Mouse (Mus musculus) embryonic fibroblast, embryonic 13.5 days (primary cell): Measurements from ENCODE around the gene Car2. TPM values are rescaled to one million over a fixed set of nuclear protein-coding genes. Genes with fewer than 3 reads are reported as not detected.

ENCODE experiments used
- H3K27ac ChIP-seq: 2 replicates; pipeline ENCODE4 v1.5.1; 2012; ENCODE audit warnings: low read length, control low read depth, inconsistent platforms; ENCODE audit not compliant: insufficient read depth
- H3K4me1 ChIP-seq: 2 replicates; pipeline ENCODE4 v1.6.1; 2011; ENCODE audit warnings: low read length; ENCODE audit not compliant: control insufficient read depth, insufficient read depth
- H3K4me3 ChIP-seq: 2 replicates; pipeline ENCODE4 v1.5.1; 2011; ENCODE audit warnings: mild to moderate bottlenecking, control low read depth, low read length; ENCODE audit not compliant: insufficient read depth
- CTCF ChIP-seq: IDR thresholded peaks from 2 replicates; pipeline ENCODE4 v1.5.1; 2011; ENCODE audit warnings: mild to moderate bottlenecking, control low read depth, low read length, moderate library complexity, borderline replicate concordance; ENCODE audit not compliant: insufficient read depth
- POLR2A ChIP-seq: IDR thresholded peaks from 2 replicates; pipeline ENCODE4 v1.6.1; 2011; ENCODE audit warnings: low read depth, mild to moderate bottlenecking, control low read depth, low read length, moderate library complexity
- polyA plus RNA-seq: library from polyadenylated mRNA; stranded (reverse); fragments of >200 nt; gene quantifications from 2 replicates; pipeline ENCODE4 v1.2.4, GENCODE M21; 2011; ENCODE audit warnings: low read depth; ENCODE audit not compliant: missing spikeins, insufficient read length

Gene Car2
- polyA plus RNA-seq, 1 experiment: 0.83 TPM

DNA sequence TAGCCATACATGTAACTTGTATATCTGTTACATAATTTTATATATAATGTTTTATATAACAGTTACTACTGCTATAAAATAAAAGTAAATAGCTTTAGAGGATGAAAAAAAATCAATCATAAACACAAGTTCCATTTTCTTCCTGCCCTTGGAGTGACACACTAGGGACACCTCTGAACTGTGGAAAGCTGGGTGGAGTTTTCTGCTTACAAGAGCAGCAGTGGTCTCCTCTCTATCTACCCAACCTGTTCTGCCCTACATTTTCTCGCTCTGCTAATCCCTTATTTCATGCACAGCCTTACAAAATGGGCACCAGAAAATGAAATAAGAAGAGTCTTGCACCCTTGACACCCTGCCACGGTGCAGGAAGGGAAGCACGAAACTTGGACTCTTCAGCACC is 6.8 kb upstream of the Car2 start:
- no peak overlapping the region for H3K4me3 ChIP-seq
- no peak for TF ChIP-seq CTCF
- no peak for TF ChIP-seq POLR2A
- no peak overlapping the region for H3K27ac ChIP-seq
- H3K4me1 ChIP-seq: no peaks in the 10 kb centered on the region

DNA sequence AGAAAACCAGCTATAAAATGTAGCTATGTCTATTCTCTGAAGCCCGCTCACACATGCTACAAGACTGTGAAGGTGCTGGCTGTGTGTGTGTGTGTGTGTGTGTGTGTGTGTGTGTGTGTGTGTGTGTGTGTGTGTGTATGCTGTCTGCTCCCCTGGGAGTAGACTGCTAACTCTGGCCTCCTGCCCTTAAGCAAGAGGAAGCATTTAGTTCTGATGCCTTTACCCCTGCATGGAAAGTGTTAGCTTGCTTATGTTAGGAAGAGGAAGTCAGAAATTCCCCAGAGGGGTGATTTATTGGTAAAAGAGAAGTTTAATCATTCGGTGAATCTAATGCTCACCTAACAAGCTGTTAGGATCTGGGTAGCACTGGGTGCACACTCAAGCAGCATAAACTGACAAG is 5.8 kb upstream of the Car2 start:
- H3K4me1 ChIP-seq: no peaks in the 10 kb centered on the region
- H3K27ac ChIP-seq: no peak overlapping the region
- TF ChIP-seq CTCF (no peak), POLR2A (no peak)
- no peak overlapping the region for H3K4me3 ChIP-seq

DNA sequence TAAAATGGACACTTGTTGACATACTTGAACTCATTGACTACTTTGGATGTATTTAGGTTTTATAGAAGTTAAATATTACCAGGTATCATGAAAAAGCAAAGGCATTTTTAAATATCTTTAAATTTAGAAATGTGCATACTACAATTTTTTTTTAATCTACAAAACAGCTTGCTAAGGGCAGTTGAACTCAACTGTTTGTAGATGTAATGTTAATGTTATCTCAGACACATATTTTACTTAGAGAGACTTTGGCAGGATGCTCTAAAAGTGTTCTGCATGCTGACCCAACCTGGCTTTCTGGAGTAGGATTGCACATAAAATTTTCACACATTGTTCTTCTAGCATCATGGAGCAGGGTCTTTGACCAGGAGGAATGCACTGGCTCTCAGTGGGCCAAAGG is 4.1 kb upstream of the Car2 start:
- no peak overlapping the region for H3K4me3 ChIP-seq
- no peaks in the 10 kb centered on the region for H3K4me1 ChIP-seq
- TF ChIP-seq CTCF (no peak), POLR2A (no peak)
- no peak overlapping the region for H3K27ac ChIP-seq

GRCm38 (mm10) chr3:14882756-14883155 is 3.3 kb upstream of the Car2 start:
- Histone ChIP-seq H3K4me3 (no peak overlapping the region), H3K4me1 (no peaks in the 10 kb centered on the region)
- TF ChIP-seq POLR2A (no peak), CTCF (no peak)

DNA sequence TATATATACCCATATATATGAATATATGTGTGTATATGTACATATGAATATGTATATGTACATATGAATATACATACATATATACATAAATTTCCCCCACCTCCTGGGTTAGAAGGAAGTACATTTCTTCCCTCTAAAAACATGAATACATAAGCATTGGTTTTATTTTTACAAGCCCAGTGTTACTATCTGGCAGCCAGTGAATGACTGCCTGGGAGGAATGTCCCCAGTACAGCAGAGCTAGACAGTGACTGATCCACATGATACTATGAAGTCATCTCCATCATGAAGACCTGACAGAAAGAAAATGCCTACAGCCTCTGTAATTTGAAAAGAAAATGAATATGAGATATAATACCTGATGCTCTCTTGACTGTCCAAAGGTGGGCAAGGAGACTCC is 1.2 kb upstream of the Car2 start:
- Histone ChIP-seq H3K4me3 (no peak overlapping the region), H3K4me1 (no peaks in the 10 kb centered on the region), H3K27ac (no peak overlapping the region)
- TF ChIP-seq POLR2A (no peak), CTCF (no peak)

More at GRCm38 (mm10) chr3:14882756-14883155, 3.3 kb upstream of the Car2 start:
- no peak overlapping the region for H3K27ac ChIP-seq

GRCm38 (mm10) chr3:14887134-14887666 is 1.1 kb downstream of the Car2 start:
- H3K27ac ChIP-seq: no peak overlapping the region
- no peak for TF ChIP-seq POLR2A
- TF ChIP-seq CTCF: no peak
- H3K4me1 ChIP-seq: no peaks in the 10 kb centered on the region
- no peak overlapping the region for H3K4me3 ChIP-seq

DNA sequence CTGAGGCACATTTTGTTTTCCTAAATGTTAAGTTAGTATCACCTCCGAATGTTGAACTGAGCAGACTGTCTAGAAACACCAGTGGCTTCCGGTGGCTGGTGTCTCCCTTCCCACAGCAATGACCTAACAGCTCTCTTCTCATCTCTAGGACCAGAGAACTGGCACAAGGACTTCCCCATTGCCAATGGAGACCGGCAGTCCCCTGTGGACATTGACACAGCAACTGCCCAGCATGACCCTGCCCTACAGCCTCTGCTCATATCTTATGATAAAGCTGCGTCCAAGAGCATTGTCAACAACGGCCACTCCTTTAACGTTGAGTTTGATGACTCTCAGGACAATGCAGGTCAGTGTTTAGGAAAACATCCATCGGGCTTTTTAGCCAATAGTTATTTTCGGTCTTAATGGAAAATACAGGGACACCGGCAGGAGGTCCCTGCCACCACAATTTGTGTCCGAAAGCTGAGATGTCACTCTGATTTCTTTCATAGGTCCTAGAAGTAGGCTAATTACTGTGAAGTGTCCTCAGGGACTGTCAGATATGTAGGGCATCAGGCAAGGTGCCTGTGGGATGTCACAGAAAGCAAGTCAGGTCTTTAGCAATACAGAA is 1.7 kb downstream of the Car2 start:
- H3K4me3 ChIP-seq: no peak overlapping the region
- TF ChIP-seq CTCF (no peak), POLR2A (no peak)
- no peak overlapping the region for H3K27ac ChIP-seq
- no peaks in the 10 kb centered on the region for H3K4me1 ChIP-seq

DNA sequence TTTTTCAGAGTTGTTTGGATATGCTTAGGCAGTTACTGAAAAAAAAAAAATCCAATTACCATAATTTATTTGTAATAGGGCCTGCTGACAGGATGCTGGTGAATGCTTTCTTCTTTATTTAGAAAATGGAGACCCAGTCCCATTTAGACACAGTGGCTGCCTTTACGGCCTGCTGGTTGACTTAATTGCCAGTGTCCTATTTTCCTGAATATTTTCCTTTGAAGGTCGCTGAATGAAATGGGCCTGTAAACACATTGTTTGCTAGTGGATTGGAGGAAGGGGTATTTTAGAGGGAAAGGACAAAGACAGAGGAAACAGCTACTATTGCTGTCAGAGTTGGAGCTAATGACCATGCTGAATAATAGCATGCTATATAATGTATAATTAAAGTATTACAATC is 2.5 kb downstream of the Car2 start:
- no peaks in the 10 kb centered on the region for H3K4me1 ChIP-seq
- H3K27ac ChIP-seq: no peak overlapping the region
- no peak overlapping the region for H3K4me3 ChIP-seq
- TF ChIP-seq POLR2A (no peak), CTCF (no peak)

GRCm38 (mm10) chr3:14889085-14889484 is 3.0 kb downstream of the Car2 start:
- TF ChIP-seq POLR2A (no peak), CTCF (no peak)
- Histone ChIP-seq H3K4me3 (no peak overlapping the region), H3K4me1 (no peaks in the 10 kb centered on the region), H3K27ac (no peak overlapping the region)

- TF ChIP-seq POLR2A (no peak), CTCF (no peak)
- Histone ChIP-seq H3K27ac (no peak overlapping the region), H3K4me3 (no peak overlapping the region), H3K4me1 (no peaks in the 10 kb centered on the region)
These were observed 3.8 kb downstream of the Car2 start for GRCm38 (mm10) chr3:14889716-14890409.

DNA sequence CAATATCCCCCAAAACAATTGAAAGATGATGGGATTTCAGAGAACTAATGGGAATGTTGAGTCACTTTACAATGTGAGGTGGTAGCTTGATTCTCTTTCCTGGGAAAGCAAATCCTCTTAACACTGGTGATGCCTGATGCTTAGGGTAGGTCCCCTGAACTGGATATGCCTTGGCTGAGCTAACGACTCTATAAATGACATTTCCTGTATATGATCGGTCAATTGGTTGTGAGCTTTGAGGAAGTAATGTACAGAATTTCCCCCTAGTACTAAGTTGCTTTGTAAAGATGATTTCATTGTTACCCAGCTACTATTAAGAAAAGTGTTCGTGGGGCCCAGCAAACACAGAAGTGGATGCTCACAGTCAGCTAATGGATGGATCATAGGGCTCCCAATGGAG is 6.9 kb downstream of the Car2 start:
- Histone ChIP-seq H3K4me3 (no peak overlapping the region), H3K4me1 (no peaks in the 10 kb centered on the region), H3K27ac (no peak overlapping the region)
- TF ChIP-seq POLR2A: no peak
- no peak for TF ChIP-seq CTCF
